Mouse (Mus musculus): ENCODE results near the gene Ilf3. TPM values are rescaled to one million over a fixed set of nuclear protein-coding genes. Genes with fewer than 3 reads are reported as not detected.
A peak's percentile ranks its signal among the peaks of the same experiment; 100 is the strongest.

The Ilf3 gene
- polyA plus RNA-seq, 1 experiment = 209 TPM

- H3K27me3 ChIP-seq (ENCODE audit: control insufficient read depth, insufficient read depth, low read length, poor library complexity, severe bottlenecking) = no peaks in the 10 kb centered on the region
- TF ChIP-seq CTCF (IDR thresholded peaks at IDR 0.05; ENCODE audit: low read depth, low read length) (no peak), POLR2A (IDR thresholded peaks at IDR 0.05; ENCODE audit: insufficient read depth, low read length) (no peak), EP300 (IDR thresholded peaks at IDR 0.05; ENCODE audit: insufficient read depth, low read depth, low read length) (no peak)
- H3K9me3 ChIP-seq (replicated peaks; ENCODE audit: control insufficient read depth, insufficient read depth, low read length, poor library complexity, severe bottlenecking) = no peaks in the 10 kb centered on the region
- no peak overlapping the region for H3K4me3 ChIP-seq (ENCODE audit: low read depth, low read length)
- H3K9ac ChIP-seq (ENCODE audit: low read depth, poor library complexity, severe bottlenecking) = no peak overlapping the region
- no peak overlapping the region for H3K27ac ChIP-seq (ENCODE audit: insufficient read depth, low read length)
- H3K4me1 ChIP-seq (ENCODE audit: control insufficient read depth, insufficient read depth, low read length) = no peaks in the 10 kb centered on the region
- H3K36me3 ChIP-seq (ENCODE audit: control insufficient read depth, insufficient read depth, low read length, poor library complexity, severe bottlenecking) = peaks cover 24% of the 10 kb centered on the region
These were observed 41.0 kb downstream of the Ilf3 start for GRCm38 (mm10) chr9:21408624-21409023.

- Histone ChIP-seq H3K27me3 (ENCODE audit: control insufficient read depth, insufficient read depth, low read length, poor library complexity, severe bottlenecking) (no peaks in the 10 kb centered on the region), H3K9ac (ENCODE audit: low read depth, poor library complexity, severe bottlenecking) (no peak overlapping the region), H3K36me3 (ENCODE audit: control insufficient read depth, insufficient read depth, low read length, poor library complexity, severe bottlenecking) (peaks cover 22% of the 10 kb centered on the region), H3K4me3 (ENCODE audit: low read depth, low read length) (no peak overlapping the region), H3K9me3 (replicated peaks; ENCODE audit: control insufficient read depth, insufficient read depth, low read length, poor library complexity, severe bottlenecking) (no peaks in the 10 kb centered on the region), H3K27ac (ENCODE audit: insufficient read depth, low read length) (no peak overlapping the region), H3K4me1 (ENCODE audit: control insufficient read depth, insufficient read depth, low read length) (no peaks in the 10 kb centered on the region)
- peak; percentile 80 for TF ChIP-seq CTCF (IDR thresholded peaks at IDR 0.05; ENCODE audit: low read depth, low read length)
- TF ChIP-seq POLR2A (IDR thresholded peaks at IDR 0.05; ENCODE audit: insufficient read depth, low read length) = no peak
These were observed 42.1 kb downstream of the Ilf3 start for GRCm38 (mm10) chr9:21409592-21410317.

- H3K4me1 ChIP-seq (ENCODE audit: control insufficient read depth, insufficient read depth, low read length) = no peaks in the 10 kb centered on the region
- H3K27ac ChIP-seq (ENCODE audit: insufficient read depth, low read length) = no peak within 1 kb of the TSS
- H3K9me3 ChIP-seq (replicated peaks; ENCODE audit: control insufficient read depth, insufficient read depth, low read length, poor library complexity, severe bottlenecking) = no peaks in the 10 kb centered on the region
- no peaks in the 10 kb centered on the region for H3K27me3 ChIP-seq (ENCODE audit: control insufficient read depth, insufficient read depth, low read length, poor library complexity, severe bottlenecking)
- TF ChIP-seq CTCF (IDR thresholded peaks at IDR 0.05; ENCODE audit: low read depth, low read length) (no peak), POLR2A (IDR thresholded peaks at IDR 0.05; ENCODE audit: insufficient read depth, low read length) (no peak), EP300 (IDR thresholded peaks at IDR 0.05; ENCODE audit: insufficient read depth, low read depth, low read length) (no peak)
- peaks cover 14% of the 10 kb centered on the region for H3K36me3 ChIP-seq (ENCODE audit: control insufficient read depth, insufficient read depth, low read length, poor library complexity, severe bottlenecking)
- peak within 1 kb of the TSS; percentile 94 for H3K4me3 ChIP-seq (ENCODE audit: low read depth, low read length)
- H3K9ac ChIP-seq (ENCODE audit: low read depth, poor library complexity, severe bottlenecking) = peak within 1 kb of the TSS; percentile 70
These were observed 44.2 kb downstream of the Ilf3 start, which contains the start of gene Qtrt1 for GRCm38 (mm10) chr9:21411669-21412550. Gene Qtrt1, plus strand, starts transcription at chr9:21411837.

- H3K36me3 ChIP-seq (ENCODE audit: control insufficient read depth, insufficient read depth, low read length, poor library complexity, severe bottlenecking) = peaks cover 17% of the 10 kb centered on the region
- H3K4me3 ChIP-seq (ENCODE audit: low read depth, low read length) = no peak overlapping the region
- TF ChIP-seq CTCF (IDR thresholded peaks at IDR 0.05; ENCODE audit: low read depth, low read length) = no peak
- TF ChIP-seq POLR2A (IDR thresholded peaks at IDR 0.05; ENCODE audit: insufficient read depth, low read length) = no peak
- TF ChIP-seq EP300 (IDR thresholded peaks at IDR 0.05; ENCODE audit: insufficient read depth, low read depth, low read length) = 0 out of 2 replicates have a peak, but pooled peaks have one; percentile 12
- H3K27me3 ChIP-seq (ENCODE audit: control insufficient read depth, insufficient read depth, low read length, poor library complexity, severe bottlenecking) = no peaks in the 10 kb centered on the region
- peaks cover 2% of the 10 kb centered on the region for H3K4me1 ChIP-seq (ENCODE audit: control insufficient read depth, insufficient read depth, low read length)
- no peak overlapping the region for H3K9ac ChIP-seq (ENCODE audit: low read depth, poor library complexity, severe bottlenecking)
- H3K27ac ChIP-seq (ENCODE audit: insufficient read depth, low read length) = peak overlapping the region; percentile 58; the same call in 1 of the 2 replicates
- H3K9me3 ChIP-seq (replicated peaks; ENCODE audit: control insufficient read depth, insufficient read depth, low read length, poor library complexity, severe bottlenecking) = no peaks in the 10 kb centered on the region
These were observed 50.2 kb downstream of the Ilf3 start for GRCm38 (mm10) chr9:21417866-21418265.

- Histone ChIP-seq H3K36me3 (ENCODE audit: control insufficient read depth, insufficient read depth, low read length, poor library complexity, severe bottlenecking) (peaks cover 8% of the 10 kb centered on the region), H3K4me3 (ENCODE audit: low read depth, low read length) (no peak overlapping the region), H3K9ac (ENCODE audit: low read depth, poor library complexity, severe bottlenecking) (no peak overlapping the region), H3K9me3 (replicated peaks; ENCODE audit: control insufficient read depth, insufficient read depth, low read length, poor library complexity, severe bottlenecking) (no peaks in the 10 kb centered on the region), H3K4me1 (ENCODE audit: control insufficient read depth, insufficient read depth, low read length) (peaks cover 2% of the 10 kb centered on the region), H3K27ac (ENCODE audit: insufficient read depth, low read length) (no peak overlapping the region), H3K27me3 (ENCODE audit: control insufficient read depth, insufficient read depth, low read length, poor library complexity, severe bottlenecking) (no peaks in the 10 kb centered on the region)
- TF ChIP-seq EP300 (IDR thresholded peaks at IDR 0.05; ENCODE audit: insufficient read depth, low read depth, low read length) = no peak; the same call in 1 of the 2 replicates
- no peak for TF ChIP-seq CTCF (IDR thresholded peaks at IDR 0.05; ENCODE audit: low read depth, low read length)
- TF ChIP-seq POLR2A (IDR thresholded peaks at IDR 0.05; ENCODE audit: insufficient read depth, low read length) = no peak
These were observed 52.0 kb downstream of the Ilf3 start for GRCm38 (mm10) chr9:21419646-21420045.

Data from ES-Bruce4 (cell line).